Mouse (Mus musculus): ENCODE data around the gene Aox3. TPM values are rescaled to one million over a fixed set of nuclear protein-coding genes. Genes with fewer than 3 reads are reported as not detected.

Gene Aox3
- total RNA-seq, 2 experiments from 2014 or later: 2.5 to 2.9 TPM

GRCm38 (mm10) chr1:58114021-58114560 lies 1.2 kb downstream of the Aox3 start:
- Histone ChIP-seq H3K4me3 (no peak overlapping the region), H3K27ac (no peak overlapping the region)
- no peak for TF ChIP-seq CTCF (conservative IDR thresholded peaks at IDR 0.05)
- DNase-seq (ENCODE audit: low spot score in 2 of 2): no peak

DNA sequence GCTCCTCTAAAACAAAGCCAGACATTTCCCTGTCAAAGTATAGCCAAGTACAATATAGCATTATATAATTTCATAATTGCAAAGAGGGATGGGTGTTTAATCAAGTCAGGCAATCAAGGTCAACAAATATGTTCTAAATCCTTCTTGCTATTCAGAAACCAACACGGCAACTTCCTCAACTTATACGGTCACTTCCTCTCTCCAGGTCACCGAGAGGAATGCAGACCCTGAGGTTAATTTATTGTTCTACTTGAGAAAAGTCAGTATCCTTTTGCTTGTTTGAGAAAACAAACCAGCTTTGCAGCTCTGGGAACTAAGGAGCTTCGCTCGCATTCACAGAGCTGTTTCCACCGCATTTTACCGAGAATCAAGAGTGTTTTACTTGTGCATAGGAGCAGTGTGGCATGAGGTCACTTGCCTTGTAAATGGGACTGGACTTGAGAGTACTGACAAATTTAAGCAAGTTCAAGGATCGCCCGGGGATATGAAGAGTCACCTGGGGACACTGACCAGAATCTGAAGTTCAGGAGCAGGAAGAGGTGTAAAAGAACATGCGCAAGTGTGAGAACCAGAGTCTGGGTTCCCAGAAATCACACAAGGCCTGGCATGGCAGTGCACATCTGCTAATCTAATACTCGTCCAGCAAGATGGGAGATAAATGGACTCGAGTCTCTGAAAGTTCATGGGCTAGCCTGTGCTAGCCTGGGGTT lies 1.9 kb downstream of the Aox3 start:
- DNase-seq (ENCODE audit: low spot score in 2 of 2): no peak
- Histone ChIP-seq H3K27ac (no peak overlapping the region), H3K4me3 (no peak overlapping the region)
- no peak for TF ChIP-seq CTCF (conservative IDR thresholded peaks at IDR 0.05)

- no peak for DNase-seq (ENCODE audit: low spot score in 2 of 2)
- no peak overlapping the region for H3K27ac ChIP-seq
- no peak overlapping the region for H3K4me3 ChIP-seq
- TF ChIP-seq CTCF (conservative IDR thresholded peaks at IDR 0.05): no peak
Observed at GRCm38 (mm10) chr1:58118231-58118630, 5.3 kb downstream of the Aox3 start.

GRCm38 (mm10) chr1:58124901-58125300 lies 12.0 kb downstream of the Aox3 start:
- no peak overlapping the region for H3K27ac ChIP-seq
- DNase-seq (ENCODE audit: low spot score in 2 of 2): no peak
- no peak overlapping the region for H3K4me3 ChIP-seq
- TF ChIP-seq CTCF (conservative IDR thresholded peaks at IDR 0.05): no peak

- no peak for TF ChIP-seq CTCF (conservative IDR thresholded peaks at IDR 0.05)
- DNase-seq (ENCODE audit: low spot score in 2 of 2): no peak
- Histone ChIP-seq H3K27ac (no peak overlapping the region), H3K4me3 (no peak overlapping the region)
Observed at GRCm38 (mm10) chr1:58137891-58138290, 25.0 kb downstream of the Aox3 start.

GRCm38 (mm10) chr1:58138986-58139385 lies 26.1 kb downstream of the Aox3 start:
- no peak for DNase-seq (ENCODE audit: low spot score in 2 of 2)
- TF ChIP-seq CTCF (conservative IDR thresholded peaks at IDR 0.05): peak; percentile 51
- Histone ChIP-seq H3K4me3 (no peak overlapping the region), H3K27ac (no peak overlapping the region)

GRCm38 (mm10) chr1:58140607-58141006 lies 27.7 kb downstream of the Aox3 start:
- H3K27ac ChIP-seq: no peak overlapping the region
- no peak overlapping the region for H3K4me3 ChIP-seq
- DNase-seq (ENCODE audit: low spot score in 2 of 2): no peak
- TF ChIP-seq CTCF (conservative IDR thresholded peaks at IDR 0.05): peak; percentile 45

- H3K27ac ChIP-seq: no peak overlapping the region
- peak; percentile 75 for TF ChIP-seq CTCF (conservative IDR thresholded peaks at IDR 0.05)
- DNase-seq (ENCODE audit: low spot score in 2 of 2): peak; percentile 42 to 46
- H3K4me3 ChIP-seq: no peak overlapping the region
Observed at GRCm38 (mm10) chr1:58144384-58145069, 31.6 kb downstream of the Aox3 start.

- no peak overlapping the region for H3K27ac ChIP-seq
- no peak for TF ChIP-seq CTCF (conservative IDR thresholded peaks at IDR 0.05)
- no peak overlapping the region for H3K4me3 ChIP-seq
- DNase-seq (ENCODE audit: low spot score in 2 of 2): no peak
Observed at GRCm38 (mm10) chr1:58146026-58146425, 33.1 kb downstream of the Aox3 start.

DNA sequence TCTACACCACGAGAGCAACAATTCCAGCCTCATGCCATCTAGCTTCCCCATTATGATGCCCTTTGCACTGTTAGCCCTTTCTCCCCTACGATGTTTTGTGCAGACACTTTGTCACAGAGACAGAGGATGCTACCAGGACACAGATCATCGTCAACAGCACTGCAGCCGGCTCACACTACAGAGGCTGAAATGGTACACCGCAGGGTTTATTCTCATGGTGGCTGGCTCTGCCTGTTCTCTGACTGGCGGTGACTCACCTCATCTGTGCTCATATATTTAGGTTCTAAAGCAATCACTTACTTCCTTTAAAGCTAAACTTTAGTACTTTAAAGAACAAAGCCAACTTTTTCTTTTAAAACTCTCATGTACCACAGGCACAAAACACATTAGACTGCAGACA lies 34.8 kb downstream of the Aox3 start:
- DNase-seq (ENCODE audit: low spot score in 2 of 2): no peak
- TF ChIP-seq CTCF (conservative IDR thresholded peaks at IDR 0.05): no peak
- Histone ChIP-seq H3K4me3 (no peak overlapping the region), H3K27ac (no peak overlapping the region)

- Histone ChIP-seq H3K27ac (no peak overlapping the region), H3K4me3 (no peak overlapping the region)
- no peak for TF ChIP-seq CTCF (conservative IDR thresholded peaks at IDR 0.05)
- DNase-seq (ENCODE audit: low spot score in 2 of 2): no peak
Observed at GRCm38 (mm10) chr1:58152247-58152646, 39.3 kb downstream of the Aox3 start.

- no peak overlapping the region for H3K27ac ChIP-seq
- no peak overlapping the region for H3K4me3 ChIP-seq
- peak; percentile 26 to 57 for DNase-seq (ENCODE audit: low spot score in 2 of 2)
- TF ChIP-seq CTCF (conservative IDR thresholded peaks at IDR 0.05): peak; percentile 85
Observed at GRCm38 (mm10) chr1:58156747-58157146, 43.8 kb downstream of the Aox3 start.

DNA sequence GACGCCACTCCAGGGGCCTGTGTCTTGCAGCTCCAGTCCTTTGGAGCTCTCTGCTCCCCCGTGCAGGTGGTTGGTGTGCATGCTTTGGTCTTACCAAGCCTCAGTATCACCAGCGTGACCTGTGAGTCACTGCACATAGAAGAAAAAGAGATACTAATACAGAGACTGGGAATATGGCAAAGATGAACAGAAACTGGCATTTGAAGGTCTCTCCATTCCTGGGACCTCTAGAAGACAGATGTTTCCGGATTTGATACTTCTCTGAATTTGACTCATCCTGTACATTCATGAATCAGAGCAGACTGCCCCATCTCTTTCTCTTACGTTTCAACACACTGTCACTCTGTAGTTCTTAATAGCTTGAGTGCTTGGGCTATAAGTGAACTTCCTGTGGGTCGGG lies 57.0 kb downstream of the Aox3 start:
- no peak for DNase-seq (ENCODE audit: low spot score in 2 of 2)
- TF ChIP-seq CTCF (conservative IDR thresholded peaks at IDR 0.05): no peak

More for the DNA sequence above, 57.0 kb downstream of the Aox3 start:
- no peak overlapping the region for H3K27ac ChIP-seq
- H3K4me3 ChIP-seq: no peak overlapping the region

Measured in layer of hippocampus, adult 2 months (tissue).